ENCODE assay signal across 8 mouse cellular contexts in the genomic region with DNA sequence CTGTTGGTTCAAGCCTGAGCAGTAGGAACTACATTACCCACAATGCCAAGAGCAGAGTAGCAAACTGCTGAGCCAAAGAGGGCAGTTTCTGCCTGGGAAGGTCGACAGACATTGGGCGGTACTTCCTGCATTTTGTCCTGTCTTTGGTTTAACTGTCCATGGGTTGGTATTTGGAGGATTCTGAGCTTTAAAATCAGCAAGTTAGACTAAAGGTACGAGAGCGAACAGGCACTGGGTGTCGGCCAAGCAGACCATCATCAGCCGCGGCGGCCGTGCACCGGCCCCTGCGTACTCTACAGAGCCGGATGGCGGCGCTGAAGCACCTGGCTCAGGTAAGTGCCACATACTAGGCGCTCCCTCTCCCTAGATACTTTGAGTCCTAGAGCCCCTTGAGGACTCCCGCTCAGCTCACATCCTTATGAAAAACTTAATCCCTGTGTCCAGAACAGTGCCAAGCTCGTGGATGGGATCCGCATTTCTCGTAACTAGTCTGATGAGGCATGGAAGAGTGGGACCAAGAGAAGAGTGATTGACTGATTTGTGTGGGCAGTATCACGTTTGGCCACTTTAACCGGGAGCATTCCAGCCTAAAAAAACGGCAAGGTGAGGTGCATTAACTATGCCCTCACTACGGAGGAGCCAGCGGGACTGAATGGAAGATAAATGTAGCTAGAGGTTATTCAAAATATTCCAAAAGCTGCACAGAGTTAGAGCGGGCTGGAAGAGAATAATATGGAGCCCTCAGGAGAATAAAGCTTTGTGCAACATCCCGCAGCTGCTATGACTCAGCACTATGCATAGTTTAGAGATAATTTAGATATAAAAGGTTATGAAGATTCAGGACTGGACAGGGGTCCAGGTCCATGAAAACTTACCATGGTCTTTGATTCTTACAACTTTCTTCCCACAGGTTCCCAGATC. TPM values are rescaled to one million over a fixed set of nuclear protein-coding genes. Genes with fewer than 3 reads are reported as not detected.
DNase-seq lines count a peak whose midpoint lies in the region; ATAC-seq lines count a peak whose summit lies in the region.

A gene (plus strand): TSS at position 104 of the 921 bp plus-strand sequence.

- peak; percentile 34 for DNase-seq in embryo, embryonic 11.5 days (ENCODE audit: low read depth, low spot score)
- peak; percentile 44 for DNase-seq in gonadal fat pad, adult 2 months (ENCODE audit: low read depth)
- peak; percentile 55 to 77 for DNase-seq in left cerebral cortex, postnatal 14 days (ENCODE audit: low spot score in 2 of 2)
- peak; percentile 79 to 86 for DNase-seq in right cerebral cortex, postnatal 10 days (ENCODE audit: low spot score in 2 of 2)

- no peak for ATAC-seq in erythroblast, adult 5-6 weeks (replicated peaks; ENCODE audit: low FRiP score, poor library complexity, severe bottlenecking)
- ATAC-seq in intestine, embryonic 16.5 days, result peak; percentile 100
- ATAC-seq in megakaryocyte progenitor cell, adult 5-6 weeks (replicated peaks; ENCODE audit: poor library complexity), result peak; percentile 99

- no peaks in the 10 kb centered on the region for H3K36me3 ChIP-seq in erythroblast, embryonic 14.5 days (ENCODE audit: control insufficient read depth)
- H3K36me3 ChIP-seq in intestine, embryonic 16.5 days (ENCODE audit: control insufficient read depth, insufficient read depth, low read length), result no peaks in the 10 kb centered on the region

- H3K9me3 ChIP-seq in erythroblast, embryonic 14.5 days (ENCODE audit: control insufficient read depth, low read length), result no peaks in the 10 kb centered on the region
- no peaks in the 10 kb centered on the region for H3K9me3 ChIP-seq in intestine, embryonic 16.5 days (ENCODE audit: control insufficient read depth, low read length)

- WGBS in intestine, embryonic 16.5 days, result 1% methylated on average over 26 of the region's 26 CpGs

- no peaks in the 10 kb centered on the region for H3K27me3 ChIP-seq in erythroblast, embryonic 14.5 days (ENCODE audit: control insufficient read depth)
- H3K27me3 ChIP-seq in intestine, embryonic 16.5 days (replicated peaks; ENCODE audit: control insufficient read depth, insufficient read depth, low read length), result no peaks in the 10 kb centered on the region

- peak within 1 kb of the TSS; percentile 82 for H3K9ac ChIP-seq in intestine, embryonic 16.5 days (ENCODE audit: low read depth, low read length)

- peak within 1 kb of the TSS; percentile 70 for H3K4me3 ChIP-seq in erythroblast, embryonic 14.5 days (replicated peaks)
- peak within 1 kb of the TSS; percentile 81 for H3K4me3 ChIP-seq in intestine, embryonic 16.5 days (ENCODE audit: low read length)

- peak within 1 kb of the TSS; percentile 82 for H3K27ac ChIP-seq in intestine, embryonic 16.5 days (ENCODE audit: low read length)

- intact Hi-C loops in left cerebral cortex, postnatal 14 days (cut with DNase I), result loop anchor here (1.0 to 5.0 kb wide), 2 partner anchors 15 to 49 kb away; a partner anchor contains a TSS

- peak within 1 kb of the TSS; percentile 68 for H3K4me2 ChIP-seq in intestine, embryonic 16.5 days (ENCODE audit: low read depth, low read length)

- H3K4me1 ChIP-seq in erythroblast, embryonic 14.5 days (ENCODE audit: control insufficient read depth), result peaks cover 12% of the 10 kb centered on the region
- H3K4me1 ChIP-seq in intestine, embryonic 16.5 days (ENCODE audit: control insufficient read depth, insufficient read depth, low read length), result peaks cover 7% of the 10 kb centered on the region

RNA-seq across cellular contexts. Expression of the gene that starts here (rescaled TPM):
- not detected in 2 replicates for polyA plus RNA-seq in erythroblast, embryonic 14.5 days (2012)
- 2.5 TPM in 1 of 2 replicates, not detected in the other for total RNA-seq in erythroblast, adult 5-6 weeks (2015; ENCODE audit: low replicate concordance)
- 1.4 TPM in 1 of 2 replicates, not detected in the other for total RNA-seq in erythroblast, adult 5-6 weeks (2017; ENCODE audit: low replicate concordance)
- 0.70 and 1.1 TPM in 2 replicates for polyA plus RNA-seq in gonadal fat pad, adult 2 months (2012; rRNA removed)
- 1.9 and 2.0 TPM in 2 replicates for polyA plus RNA-seq in intestine, embryonic 16.5 days (2015; fragmentation: Nextera tagmentation; extraction: Ambion mirVana)
- total RNA-seq in left cerebral cortex, postnatal 14 days (2021), result 1 to 10 TPM; 5.0 to 6.2 TPM
- total RNA-seq in megakaryocyte progenitor cell, adult 5-6 weeks (2015), result 2.5 and 5.0 TPM in 2 replicates
- total RNA-seq in megakaryocyte progenitor cell, adult 5-6 weeks (2017), result 1.8 TPM in 2 replicates
